Mouse (Mus musculus) heart, embryonic 12.5 days (tissue): Measurements from ENCODE around the gene Irs1. TPM values are rescaled to one million over a fixed set of nuclear protein-coding genes. Genes with fewer than 3 reads are reported as not detected.
A peak's percentile ranks its signal among the peaks of the same experiment; 100 is the strongest.

Experiments
- ATAC-seq: fragments of 200-750 bp; cut with Nextera tagmentation; 2 replicates; pipeline ENCODE4 v1.8.0; 2017; ENCODE audit warnings: moderate TSS enrichment, moderate library complexity; ENCODE audit not compliant: insufficient number of reproducible peaks, low FRiP score
- H3K27ac ChIP-seq: fragments of 300-500 bp; sonication (generic); 2 replicates; pipeline ENCODE4 v1.5.1; 2016; ENCODE audit warnings: mild to moderate bottlenecking, moderate library complexity; ENCODE audit not compliant: poor library complexity, severe bottlenecking
- H3K27me3 ChIP-seq: fragments of 300-500 bp; sonication (generic); replicated peaks from 2 replicates; pipeline ENCODE4 v1.6.1; 2016; ENCODE audit warnings: mild to moderate bottlenecking, moderate library complexity
- H3K36me3 ChIP-seq: fragments of 300-500 bp; sonication (generic); 2 replicates; pipeline ENCODE4 v1.6.1; 2016; ENCODE audit warnings: mild to moderate bottlenecking, moderate library complexity
- H3K4me1 ChIP-seq: fragments of 300-500 bp; sonication (generic); replicated peaks from 2 replicates; pipeline ENCODE4 v1.6.1; 2016; ENCODE audit warnings: mild to moderate bottlenecking
- H3K4me2 ChIP-seq: fragments of 300-500 bp; sonication (generic); 2 replicates; pipeline ENCODE4 v1.6.1; 2016; ENCODE audit warnings: mild to moderate bottlenecking, moderate library complexity
- H3K4me3 ChIP-seq: fragments of 300-500 bp; sonication (generic); 2 replicates; pipeline ENCODE4 v1.5.1; 2016; ENCODE audit warnings: mild to moderate bottlenecking
- H3K9ac ChIP-seq: fragments of 300-500 bp; sonication (generic); 2 replicates; pipeline ENCODE4 v1.6.1; 2016; ENCODE audit warnings: mild to moderate bottlenecking, moderate library complexity
- H3K9me3 ChIP-seq: fragments of 300-500 bp; sonication (generic); replicated peaks from 2 replicates; pipeline ENCODE4 v1.6.1; 2016; ENCODE audit warnings: mild to moderate bottlenecking, moderate library complexity
- WGBS: fragments of 180-500 bp; shearing (Covaris S2); methylation state at CpG from one replicate; pipeline ENCODE4 v1.1.7; 2016; 5-methylcytosine and 5-hydroxymethylcytosine counted together
- polyA plus RNA-seq: library from polyadenylated mRNA; unstranded; fragments of >200 nt; fragmentation: Nextera tagmentation; extraction: Ambion mirVana; gene quantifications from 2 replicates; pipeline ENCODE4 v1.2.1, GENCODE M21; 2016

Irs1 gene
- polyA plus RNA-seq, 1 experiment from 2014 or later: 17.5 TPM

GRCm38 (mm10) chr1:82287776-82288325 lies 3.4 kb downstream of the Irs1 start:
- H3K27ac ChIP-seq: peak overlapping the region; percentile 70
- H3K27me3 ChIP-seq: peaks cover 8% of the 10 kb centered on the region
- H3K4me1 ChIP-seq: peaks cover 24% of the 10 kb centered on the region
- WGBS: 82% methylated on average over 16 of the region's 16 CpGs
- H3K9me3 ChIP-seq: no peaks in the 10 kb centered on the region
- H3K4me2 ChIP-seq: peak overlapping the region; percentile 84
- H3K4me3 ChIP-seq: peak overlapping the region; percentile 79
- H3K9ac ChIP-seq: peak overlapping the region; percentile 80
- ATAC-seq: no peak
- peaks cover 23% of the 10 kb centered on the region for H3K36me3 ChIP-seq

GRCm38 (mm10) chr1:82287052-82287775 lies 4.0 kb downstream of the Irs1 start:
- 45% methylated on average over 22 of the region's 22 CpGs for WGBS
- peaks cover 31% of the 10 kb centered on the region for H3K4me1 ChIP-seq

GRCm38 (mm10) chr1:82286190-82287051 lies 4.8 kb downstream of the Irs1 start:
- H3K4me1 ChIP-seq: peaks cover 37% of the 10 kb centered on the region
- peak overlapping the region; percentile 80 for H3K9ac ChIP-seq
- no peaks in the 10 kb centered on the region for H3K9me3 ChIP-seq
- 23% methylated on average over 15 of the region's 15 CpGs for WGBS
- peak overlapping the region; percentile 84 for H3K4me2 ChIP-seq
- H3K27me3 ChIP-seq: peaks cover 8% of the 10 kb centered on the region
- H3K36me3 ChIP-seq: peaks cover 26% of the 10 kb centered on the region
- ATAC-seq: no peak
- peak overlapping the region; percentile 70 for H3K27ac ChIP-seq
- peak overlapping the region; percentile 79 for H3K4me3 ChIP-seq

More at GRCm38 (mm10) chr1:82287052-82287775, 4.0 kb downstream of the Irs1 start:
- H3K9me3 ChIP-seq: no peaks in the 10 kb centered on the region
- H3K27me3 ChIP-seq: peaks cover 8% of the 10 kb centered on the region
- peaks cover 23% of the 10 kb centered on the region for H3K36me3 ChIP-seq
- ATAC-seq: no peak
- H3K4me2 ChIP-seq: peak overlapping the region; percentile 84
- H3K27ac ChIP-seq: peak overlapping the region; percentile 70
- peak overlapping the region; percentile 80 for H3K9ac ChIP-seq
- peak overlapping the region; percentile 79 for H3K4me3 ChIP-seq

- peak overlapping the region; percentile 80 for H3K9ac ChIP-seq
- no peaks in the 10 kb centered on the region for H3K9me3 ChIP-seq
- peak overlapping the region; percentile 79 for H3K4me3 ChIP-seq
- H3K27ac ChIP-seq: peak overlapping the region; percentile 70
- peaks cover 26% of the 10 kb centered on the region for H3K36me3 ChIP-seq
- peak overlapping the region; percentile 84 for H3K4me2 ChIP-seq
- peaks cover 8% of the 10 kb centered on the region for H3K27me3 ChIP-seq
- no peak for ATAC-seq
- H3K4me1 ChIP-seq: peaks cover 39% of the 10 kb centered on the region
- WGBS: 27% methylated on average over 5 of the region's 5 CpGs
Observed at GRCm38 (mm10) chr1:82285461-82286189, 5.6 kb downstream of the Irs1 start.

- H3K27me3 ChIP-seq: peaks cover 8% of the 10 kb centered on the region
- no peaks in the 10 kb centered on the region for H3K9me3 ChIP-seq
- WGBS: 20% methylated on average over 4 of the region's 4 CpGs
- peak overlapping the region; percentile 90 for H3K9ac ChIP-seq
- H3K4me1 ChIP-seq: peaks cover 44% of the 10 kb centered on the region
- H3K27ac ChIP-seq: peak overlapping the region; percentile 99
- H3K36me3 ChIP-seq: peaks cover 26% of the 10 kb centered on the region
- H3K4me2 ChIP-seq: peak overlapping the region; percentile 88
- ATAC-seq: no peak
- peak overlapping the region; percentile 64 for H3K4me3 ChIP-seq
Observed at GRCm38 (mm10) chr1:82284403-82284802, 6.8 kb downstream of the Irs1 start.

- H3K9me3 ChIP-seq: no peaks in the 10 kb centered on the region
- peaks cover 39% of the 10 kb centered on the region for H3K4me1 ChIP-seq
- peak overlapping the region; percentile 90 for H3K9ac ChIP-seq
- H3K4me3 ChIP-seq: peak overlapping the region; percentile 64
- H3K4me2 ChIP-seq: peak overlapping the region; percentile 88
- ATAC-seq: no peak
- peaks cover 8% of the 10 kb centered on the region for H3K27me3 ChIP-seq
- peak overlapping the region; percentile 99 for H3K27ac ChIP-seq
- 9% methylated on average over 1 of the region's 1 CpGs for WGBS
- peaks cover 21% of the 10 kb centered on the region for H3K36me3 ChIP-seq
Observed at GRCm38 (mm10) chr1:82283901-82284301, 7.3 kb downstream of the Irs1 start.

- ATAC-seq: peak; percentile 98
- Histone ChIP-seq H3K27me3 (peaks cover 4% of the 10 kb centered on the region), H3K27ac (peak overlapping the region; percentile 99), H3K9ac (peak overlapping the region; percentile 90), H3K9me3 (no peaks in the 10 kb centered on the region), H3K4me3 (peak overlapping the region; percentile 64), H3K36me3 (peaks cover 19% of the 10 kb centered on the region), H3K4me2 (peak overlapping the region; percentile 88), H3K4me1 (peaks cover 32% of the 10 kb centered on the region)
- WGBS: under 1% methylated on average over 35 of the region's 35 CpGs
Observed at GRCm38 (mm10) chr1:82282992-82283611, 8.1 kb downstream of the Irs1 start.

GRCm38 (mm10) chr1:82281823-82282222 lies 9.4 kb downstream of the Irs1 start:
- no peak overlapping the region for H3K4me3 ChIP-seq
- H3K27ac ChIP-seq: peak overlapping the region; percentile 99
- no peaks in the 10 kb centered on the region for H3K27me3 ChIP-seq
- H3K4me1 ChIP-seq: peaks cover 25% of the 10 kb centered on the region
- H3K9me3 ChIP-seq: no peaks in the 10 kb centered on the region
- 26% methylated on average over 6 of the region's 6 CpGs for WGBS
- peak overlapping the region; percentile 49 for H3K4me2 ChIP-seq
- no peak for ATAC-seq
- no peak overlapping the region for H3K9ac ChIP-seq
- H3K36me3 ChIP-seq: peaks cover 20% of the 10 kb centered on the region

GRCm38 (mm10) chr1:82279768-82280167 lies 11.4 kb downstream of the Irs1 start:
- WGBS: 24% methylated on average over 1 of the region's 1 CpGs
- H3K9ac ChIP-seq: no peak overlapping the region
- no peak overlapping the region for H3K27ac ChIP-seq
- H3K9me3 ChIP-seq: no peaks in the 10 kb centered on the region
- H3K36me3 ChIP-seq: peaks cover 29% of the 10 kb centered on the region
- no peaks in the 10 kb centered on the region for H3K27me3 ChIP-seq
- no peak overlapping the region for H3K4me3 ChIP-seq
- H3K4me1 ChIP-seq: peaks cover 31% of the 10 kb centered on the region
- H3K4me2 ChIP-seq: no peak overlapping the region
- ATAC-seq: no peak

- Histone ChIP-seq H3K9me3 (no peaks in the 10 kb centered on the region), H3K4me1 (peaks cover 43% of the 10 kb centered on the region), H3K9ac (no peak overlapping the region), H3K4me3 (no peak overlapping the region), H3K36me3 (peaks cover 37% of the 10 kb centered on the region), H3K27ac (peak overlapping the region; percentile 68; the same call in 1 of the 2 replicates), H3K4me2 (no peak overlapping the region), H3K27me3 (no peaks in the 10 kb centered on the region)
- WGBS: 48% methylated on average over 1 of the region's 1 CpGs
- ATAC-seq: no peak
Observed at GRCm38 (mm10) chr1:82274361-82274760, 16.9 kb downstream of the Irs1 start.
